Mouse (Mus musculus): ENCODE measurements around the gene Sept9. TPM values are rescaled to one million over a fixed set of nuclear protein-coding genes. Genes with fewer than 3 reads are reported as not detected.
A peak's percentile ranks its signal among the peaks of the same experiment; 100 is the strongest.

Gene Sept9
- polyA plus RNA-seq, 1 experiment from 2014 or later = 40.8 TPM

GRCm38 (mm10) chr11:117159257-117159945 is 40.1 kb upstream of the Sept9 start:
- Histone ChIP-seq H3K9ac (ENCODE audit: low read depth, low read length) (no peak overlapping the region), H3K27ac (ENCODE audit: low read length) (no peak overlapping the region), H3K4me1 (ENCODE audit: control insufficient read depth, low read depth, low read length) (no peaks in the 10 kb centered on the region), H3K4me2 (ENCODE audit: low read depth, low read length) (no peak overlapping the region), H3K9me3 (replicated peaks; ENCODE audit: control insufficient read depth, low read length) (no peaks in the 10 kb centered on the region), H3K36me3 (ENCODE audit: control insufficient read depth, insufficient read depth) (peaks cover 9% of the 10 kb centered on the region), H3K4me3 (ENCODE audit: low read depth, low read length) (no peak overlapping the region), H3K27me3 (ENCODE audit: control insufficient read depth, insufficient read depth, low read depth, low read length) (no peaks in the 10 kb centered on the region)
- 82% methylated on average over 13 of the region's 13 CpGs for WGBS (ENCODE audit: insufficient replicate concordance)
- ATAC-seq (ENCODE audit: low read depth) = no peak

- no peak for ATAC-seq (ENCODE audit: low read depth)
Observed at GRCm38 (mm10) chr11:117159946-117160307, 39.5 kb upstream of the Sept9 start.

GRCm38 (mm10) chr11:117160791-117161190 is 38.7 kb upstream of the Sept9 start:
- Histone ChIP-seq H3K4me3 (ENCODE audit: low read depth, low read length) (no peak overlapping the region), H3K27ac (ENCODE audit: low read length) (no peak overlapping the region), H3K36me3 (ENCODE audit: control insufficient read depth, insufficient read depth) (peaks cover 9% of the 10 kb centered on the region), H3K27me3 (ENCODE audit: control insufficient read depth, insufficient read depth, low read depth, low read length) (no peaks in the 10 kb centered on the region), H3K9ac (ENCODE audit: low read depth, low read length) (no peak overlapping the region), H3K4me2 (ENCODE audit: low read depth, low read length) (no peak overlapping the region), H3K9me3 (replicated peaks; ENCODE audit: control insufficient read depth, low read length) (no peaks in the 10 kb centered on the region), H3K4me1 (ENCODE audit: control insufficient read depth, low read depth, low read length) (no peaks in the 10 kb centered on the region)
- no peak for ATAC-seq (ENCODE audit: low read depth)
- 78% methylated on average over 12 of the region's 12 CpGs for WGBS (ENCODE audit: insufficient replicate concordance)

More at GRCm38 (mm10) chr11:117159946-117160307, 39.5 kb upstream of the Sept9 start:
- Histone ChIP-seq H3K27ac (ENCODE audit: low read length) (no peak overlapping the region), H3K4me1 (ENCODE audit: control insufficient read depth, low read depth, low read length) (no peaks in the 10 kb centered on the region), H3K4me2 (ENCODE audit: low read depth, low read length) (no peak overlapping the region), H3K9me3 (replicated peaks; ENCODE audit: control insufficient read depth, low read length) (no peaks in the 10 kb centered on the region), H3K9ac (ENCODE audit: low read depth, low read length) (no peak overlapping the region), H3K4me3 (ENCODE audit: low read depth, low read length) (no peak overlapping the region), H3K27me3 (ENCODE audit: control insufficient read depth, insufficient read depth, low read depth, low read length) (no peaks in the 10 kb centered on the region), H3K36me3 (ENCODE audit: control insufficient read depth, insufficient read depth) (peaks cover 9% of the 10 kb centered on the region)
- 84% methylated on average over 5 of the region's 5 CpGs for WGBS (ENCODE audit: insufficient replicate concordance)

- ATAC-seq (ENCODE audit: low read depth) = no peak
- no peak overlapping the region for H3K27ac ChIP-seq (ENCODE audit: low read length)
- WGBS (ENCODE audit: insufficient replicate concordance) = 70% methylated on average over 8 of the region's 8 CpGs
- H3K4me1 ChIP-seq (ENCODE audit: control insufficient read depth, low read depth, low read length) = no peaks in the 10 kb centered on the region
- no peak overlapping the region for H3K9ac ChIP-seq (ENCODE audit: low read depth, low read length)
- peaks cover 3% of the 10 kb centered on the region for H3K36me3 ChIP-seq (ENCODE audit: control insufficient read depth, insufficient read depth)
- H3K4me3 ChIP-seq (ENCODE audit: low read depth, low read length) = no peak overlapping the region
- no peaks in the 10 kb centered on the region for H3K9me3 ChIP-seq (replicated peaks; ENCODE audit: control insufficient read depth, low read length)
- H3K4me2 ChIP-seq (ENCODE audit: low read depth, low read length) = no peak overlapping the region
- no peaks in the 10 kb centered on the region for H3K27me3 ChIP-seq (ENCODE audit: control insufficient read depth, insufficient read depth, low read depth, low read length)
Observed at GRCm38 (mm10) chr11:117161574-117161973, 37.9 kb upstream of the Sept9 start.

GRCm38 (mm10) chr11:117163098-117163497 is 36.4 kb upstream of the Sept9 start:
- Histone ChIP-seq H3K4me3 (ENCODE audit: low read depth, low read length) (no peak overlapping the region), H3K9me3 (replicated peaks; ENCODE audit: control insufficient read depth, low read length) (no peaks in the 10 kb centered on the region), H3K27me3 (ENCODE audit: control insufficient read depth, insufficient read depth, low read depth, low read length) (no peaks in the 10 kb centered on the region), H3K9ac (ENCODE audit: low read depth, low read length) (no peak overlapping the region), H3K4me1 (ENCODE audit: control insufficient read depth, low read depth, low read length) (no peaks in the 10 kb centered on the region), H3K27ac (ENCODE audit: low read length) (no peak overlapping the region), H3K4me2 (ENCODE audit: low read depth, low read length) (no peak overlapping the region), H3K36me3 (ENCODE audit: control insufficient read depth, insufficient read depth) (no peaks in the 10 kb centered on the region; the same call in 1 of the 2 replicates)
- ATAC-seq (ENCODE audit: low read depth) = no peak
- 76% methylated on average over 9 of the region's 9 CpGs for WGBS (ENCODE audit: insufficient replicate concordance)

GRCm38 (mm10) chr11:117163771-117164170 is 35.7 kb upstream of the Sept9 start:
- Histone ChIP-seq H3K4me2 (ENCODE audit: low read depth, low read length) (no peak overlapping the region), H3K9ac (ENCODE audit: low read depth, low read length) (no peak overlapping the region), H3K4me3 (ENCODE audit: low read depth, low read length) (no peak overlapping the region), H3K36me3 (ENCODE audit: control insufficient read depth, insufficient read depth) (no peaks in the 10 kb centered on the region; the same call in 1 of the 2 replicates), H3K27me3 (ENCODE audit: control insufficient read depth, insufficient read depth, low read depth, low read length) (no peaks in the 10 kb centered on the region), H3K9me3 (replicated peaks; ENCODE audit: control insufficient read depth, low read length) (no peaks in the 10 kb centered on the region), H3K4me1 (ENCODE audit: control insufficient read depth, low read depth, low read length) (no peaks in the 10 kb centered on the region), H3K27ac (ENCODE audit: low read length) (no peak overlapping the region)
- 81% methylated on average over 6 of the region's 6 CpGs for WGBS (ENCODE audit: insufficient replicate concordance)
- ATAC-seq (ENCODE audit: low read depth) = no peak

GRCm38 (mm10) chr11:117168278-117169087 is 31.0 kb upstream of the Sept9 start:
- H3K27me3 ChIP-seq (ENCODE audit: control insufficient read depth, insufficient read depth, low read depth, low read length) = no peaks in the 10 kb centered on the region
- ATAC-seq (ENCODE audit: low read depth) = 0 out of 2 replicates have a peak, but pooled peaks have one; percentile 7
- H3K4me2 ChIP-seq (ENCODE audit: low read depth, low read length) = no peak overlapping the region
- no peaks in the 10 kb centered on the region for H3K9me3 ChIP-seq (replicated peaks; ENCODE audit: control insufficient read depth, low read length)
- WGBS (ENCODE audit: insufficient replicate concordance) = 71% methylated on average over 20 of the region's 20 CpGs
- H3K4me1 ChIP-seq (ENCODE audit: control insufficient read depth, low read depth, low read length) = no peaks in the 10 kb centered on the region
- H3K4me3 ChIP-seq (ENCODE audit: low read depth, low read length) = no peak overlapping the region
- H3K36me3 ChIP-seq (ENCODE audit: control insufficient read depth, insufficient read depth) = no peaks in the 10 kb centered on the region
- H3K9ac ChIP-seq (ENCODE audit: low read depth, low read length) = no peak overlapping the region
- no peak overlapping the region for H3K27ac ChIP-seq (ENCODE audit: low read length)

- Histone ChIP-seq H3K4me1 (ENCODE audit: control insufficient read depth, low read depth, low read length) (no peaks in the 10 kb centered on the region), H3K4me3 (ENCODE audit: low read depth, low read length) (no peak overlapping the region), H3K27me3 (ENCODE audit: control insufficient read depth, insufficient read depth, low read depth, low read length) (no peaks in the 10 kb centered on the region), H3K36me3 (ENCODE audit: control insufficient read depth, insufficient read depth) (no peaks in the 10 kb centered on the region), H3K4me2 (ENCODE audit: low read depth, low read length) (no peak overlapping the region), H3K9ac (ENCODE audit: low read depth, low read length) (no peak overlapping the region), H3K9me3 (replicated peaks; ENCODE audit: control insufficient read depth, low read length) (no peaks in the 10 kb centered on the region), H3K27ac (ENCODE audit: low read length) (no peak overlapping the region)
- WGBS (ENCODE audit: insufficient replicate concordance) = 75% methylated on average over 11 of the region's 11 CpGs
- no peak for ATAC-seq (ENCODE audit: low read depth)
Observed at GRCm38 (mm10) chr11:117169088-117169635, 30.3 kb upstream of the Sept9 start.

All from liver, embryonic 16.5 days (tissue).